Mouse (Mus musculus) CH12.LX (cell line): ENCODE measurements around the gene Gna11. TPM values are rescaled to one million over a fixed set of nuclear protein-coding genes. Genes with fewer than 3 reads are reported as not detected.

Experiments
- DNase-seq: peaks from one replicate; pipeline ENCODE4 v3.0.0-alpha.2; 2013; ENCODE audit errors: extremely low read depth
- H3K27ac ChIP-seq: 2 replicates; pipeline ENCODE4 v1.5.1; 2012; ENCODE audit warnings: low read depth, mild to moderate bottlenecking, control low read depth, moderate library complexity; ENCODE audit not compliant: insufficient read depth
- H3K27me3 ChIP-seq: replicated peaks from 2 replicates; pipeline ENCODE3; 2012; ENCODE audit warnings: inconsistent platforms
- H3K36me3 ChIP-seq, 2 experiments: replicated peaks in 1 of 2; 2 replicates each; pipeline versions ENCODE3 to v1.6.1; 2012; ENCODE audit warnings: inconsistent platforms in 1 of 2, low read length in 1 of 2, mild to moderate bottlenecking in 1 of 2, mixed read lengths in 1 of 2, moderate library complexity in 1 of 2; ENCODE audit not compliant: control insufficient read depth in 1 of 2, insufficient read depth in 1 of 2
- H3K4me1 ChIP-seq, 2 experiments: 2 replicates each; pipeline ENCODE4 v1.6.1; 2012; ENCODE audit warnings: inconsistent platforms in 1 of 2, moderate library complexity in 1 of 2; ENCODE audit not compliant: insufficient read depth in 2 of 2, control insufficient read depth in 1 of 2
- H3K4me2 ChIP-seq: 2 replicates; pipeline ENCODE4 v1.6.1; 2012; ENCODE audit warnings: low read depth, mild to moderate bottlenecking, control low read depth; ENCODE audit not compliant: poor library complexity, insufficient read depth, severe bottlenecking
- H3K4me3 ChIP-seq, 3 experiments: fragments of 150-350 bp in 1 of 3; sonication (generic) in 1 of 3; replicated peaks in 1 of 3; 2 replicates each; pipeline versions ENCODE3 to v1.5.1; 2011 to 2012; ENCODE audit warnings: low read depth in 2 of 3, low read length in 2 of 3, mild to moderate bottlenecking in 2 of 3, moderate library complexity in 2 of 3, control low read depth in 1 of 3, improper control_type of control experiment in 1 of 3, inconsistent platforms in 1 of 3, mixed read lengths in 1 of 3; ENCODE audit not compliant: poor library complexity in 1 of 3
- H3K79me2 ChIP-seq: replicated peaks from 2 replicates; pipeline ENCODE4 v1.6.1; 2012; ENCODE audit warnings: mild to moderate bottlenecking, moderate library complexity; ENCODE audit not compliant: control insufficient read depth, poor library complexity, insufficient read depth, severe bottlenecking; ENCODE audit errors: extremely low read depth
- H3K9ac ChIP-seq: 2 replicates; pipeline ENCODE4 v1.6.1; 2012; ENCODE audit warnings: low read depth, mild to moderate bottlenecking, control low read depth, moderate library complexity; ENCODE audit not compliant: insufficient read depth
- H3K9me3 ChIP-seq: replicated peaks from 2 replicates; pipeline ENCODE3; 2012; ENCODE audit warnings: low read length, inconsistent platforms, mixed read lengths
- BHLHE40 ChIP-seq: IDR thresholded peaks from 2 replicates; pipeline ENCODE4 v1.6.1; 2011; ENCODE audit warnings: mild to moderate bottlenecking, low read depth, low read length, improper control_type of control experiment
- CTCF ChIP-seq, 2 experiments: IDR thresholded peaks in 1 of 2; conservative IDR thresholded peaks in 1 of 2; 2 replicates each; pipeline ENCODE4 v1.5.1; 2011 to 2012; ENCODE audit warnings: low read depth in 2 of 2, low read length in 2 of 2, improper control_type of control experiment in 1 of 2, inconsistent platforms in 1 of 2, mild to moderate bottlenecking in 1 of 2, moderate library complexity in 1 of 2
- ELF1 ChIP-seq: IDR thresholded peaks from 2 replicates; pipeline ENCODE4 v1.6.1; 2014; ENCODE audit warnings: low read depth, mild to moderate bottlenecking, inconsistent platforms, low read length, improper control_type of control experiment
- GABPA ChIP-seq: IDR thresholded peaks from 2 replicates; pipeline ENCODE4 v1.6.1; 2012; ENCODE audit warnings: low read depth, low read length, improper control_type of control experiment, inconsistent platforms; ENCODE audit not compliant: insufficient replicate concordance
- JUND ChIP-seq: conservative IDR thresholded peaks from 2 replicates; pipeline ENCODE4 v1.6.1; 2011; ENCODE audit warnings: low read depth, low read length, improper control_type of control experiment
- KAT2A ChIP-seq: IDR thresholded peaks from 2 replicates; pipeline ENCODE4 v1.6.1; 2012; ENCODE audit warnings: low read length, improper control_type of control experiment, inconsistent platforms; ENCODE audit not compliant: insufficient replicate concordance
- MAFK ChIP-seq: IDR thresholded peaks from 2 replicates; pipeline ENCODE4 v1.6.1; 2011; ENCODE audit warnings: low read length, improper control_type of control experiment; ENCODE audit not compliant: insufficient replicate concordance
- PAX5 ChIP-seq: IDR thresholded peaks from 2 replicates; pipeline ENCODE4 v1.6.1; 2012; ENCODE audit warnings: low read length, inconsistent platforms, mixed read lengths
- RAD21 ChIP-seq: IDR thresholded peaks from 2 replicates; pipeline ENCODE4 v1.6.1; 2011; ENCODE audit warnings: low read depth, mild to moderate bottlenecking, low read length, improper control_type of control experiment, moderate library complexity
- TCF12 ChIP-seq: IDR thresholded peaks from 2 replicates; pipeline ENCODE4 v1.6.1; 2014; ENCODE audit warnings: low read depth, mild to moderate bottlenecking, inconsistent platforms, low read length, improper control_type of control experiment
- USF1 ChIP-seq: IDR thresholded peaks from 2 replicates; pipeline ENCODE4 v1.6.1; 2014; ENCODE audit warnings: low read depth, mild to moderate bottlenecking, inconsistent platforms, low read length, improper control_type of control experiment
- USF2 ChIP-seq: conservative IDR thresholded peaks from 2 replicates; pipeline ENCODE4 v1.6.1; 2011; ENCODE audit warnings: low read depth, low read length, improper control_type of control experiment
- dilution Hi-C: fragments of 300-500 bp; cut with MboI; formaldehyde crosslinking; loops from 2 replicates; pipeline ENCODE4 v1.14.3; 2020; ENCODE audit warnings: low sequenced_read_pairs; ENCODE audit not compliant: extremely low pct_unique_long_range_greater_than_20kb, extremely low pct_ligation_motif_present
- in situ Hi-C: fragments of 300-500 bp; cut with MboI; formaldehyde crosslinking; loops from 3 replicates; pipeline ENCODE4 v1.14.3; 2019; ENCODE audit warnings: low sequenced_read_pairs, low pct_ligation_motif_present, low pct_unique_long_range_greater_than_20kb, mixed read lengths
- polyA plus RNA-seq: library from polyadenylated mRNA; unstranded; fragments of >175 nt; gene quantifications from 2 replicates; pipeline ENCODE4 v1.2.1, GENCODE M21; 2012; ENCODE audit warnings: low read depth; ENCODE audit not compliant: insufficient read length
- total RNA-seq, 2 experiments: library from RNA; depleted of rRNA; stranded (reverse); fragments of 300-350 nt in 1 of 2; fragments of >200 nt in 1 of 2; gene quantifications; 2 replicates each; pipeline ENCODE4 v1.2.3; 2012 to 2014

The Gna11 gene
- total and polyA plus RNA-seq, 3 experiments, result 4.3 to 8.7 (median 7.2) TPM

DNA sequence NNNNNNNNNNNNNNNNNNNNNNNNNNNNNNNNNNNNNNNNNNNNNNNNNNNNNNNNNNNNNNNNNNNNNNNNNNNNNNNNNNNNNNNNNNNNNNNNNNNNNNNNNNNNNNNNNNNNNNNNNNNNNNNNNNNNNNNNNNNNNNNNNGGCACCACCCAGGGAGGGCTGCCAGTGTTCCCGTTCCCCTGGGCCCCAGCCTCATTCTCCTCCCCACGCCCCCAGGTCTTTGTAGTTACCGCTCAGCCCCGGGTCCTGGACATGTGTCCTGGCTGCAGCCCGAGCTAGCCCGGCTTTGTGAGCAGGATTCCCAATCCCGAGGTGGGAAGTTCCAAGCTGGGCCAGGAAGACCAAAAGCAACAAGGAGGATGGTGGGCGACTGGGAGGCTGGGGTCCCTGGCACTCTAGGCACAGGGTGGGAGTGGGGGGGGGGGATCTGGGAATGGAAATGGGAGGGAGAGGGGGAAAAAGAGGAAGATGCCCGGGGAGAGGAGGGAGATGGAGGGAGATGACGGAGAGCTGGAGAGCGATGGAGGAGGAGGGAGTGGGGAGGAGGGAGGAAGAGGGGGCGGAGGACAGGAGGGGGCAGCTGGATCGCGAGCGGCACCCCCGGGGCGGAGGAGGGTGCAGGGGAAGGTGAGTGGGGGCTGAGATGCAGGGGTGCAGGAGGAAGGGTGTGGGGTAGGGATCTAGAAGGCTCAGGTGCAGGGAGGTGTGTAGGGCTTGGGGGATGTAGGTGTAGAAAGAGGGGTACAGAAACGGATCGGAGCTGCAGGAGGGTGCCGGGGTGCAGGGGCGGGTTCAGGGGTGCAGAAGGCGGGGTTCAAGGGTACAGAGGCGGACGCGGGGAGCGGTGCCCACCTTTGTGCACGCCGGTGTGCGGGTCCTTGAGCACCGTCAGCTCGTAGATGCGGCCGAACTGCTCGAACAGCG, 63.1 kb downstream of the Gna11 start:
- Histone ChIP-seq H3K9me3 (no peaks in the 10 kb centered on the region), H3K36me3 (peaks cover 9 to 16% of the 10 kb centered on the region in 2 experiments), H3K79me2 (no peaks in the 10 kb centered on the region)
- no peak for TF ChIP-seq ELF1
- TF ChIP-seq GABPA, result no peak
- no peak for TF ChIP-seq USF2
- no peak for TF ChIP-seq RAD21
- TF ChIP-seq JUND, result no peak
- TF ChIP-seq CTCF (conservative IDR thresholded peaks at IDR 0.05 in 1 of 2, IDR thresholded peaks at IDR 0.05 in 1 of 2; ENCODE audit: low read depth in 2 of 2, low read length in 2 of 2), result no peak
- no peak for TF ChIP-seq USF1
- TF ChIP-seq KAT2A, result no peak
- TF ChIP-seq MAFK, result no peak
- TF ChIP-seq TCF12, result no peak
- TF ChIP-seq BHLHE40, result no peak
- no peak for TF ChIP-seq PAX5
- TF ChIP-seq, all 38 proteins: peak for 0
- Histone ChIP-seq H3K4me2 (peak overlapping the region; percentile 80), H3K27ac (no peak overlapping the region), H3K27me3 (peaks cover 50% of the 10 kb centered on the region), H3K4me3 (peak overlapping the region in 1 of 3 experiments; percentile 43), H3K9ac (0 out of 2 replicates have a peak overlapping the region, but pooled peaks have one; percentile 12), H3K4me1 (peaks cover 3 to 4% of the 10 kb centered on the region in 2 experiments; a peak in 3 of 4 replicates)
- no peak for DNase-seq
- in situ Hi-C loops (no loop called here), dilution Hi-C loops (no loop called here)

Other genes starting within 250 kb of the Gna11 start
Only the 20 nearest of the 25 such genes appear.
- 9.5 and 12.9 TPM in 2 replicates for gene Mfsd12, start 187.7 kb downstream of the Gna11 start, total RNA-seq (2012; rRNA removed)
- 4.0 and 5.2 TPM in 2 replicates for gene Mfsd12, start 187.7 kb downstream of the Gna11 start, total RNA-seq (2014; rRNA removed)
- gene Mfsd12, start 187.7 kb downstream of the Gna11 start, polyA plus RNA-seq, result 7.4 and 8.7 TPM in 2 replicates
- gene 4930404N11Rik, start 179.4 kb downstream of the Gna11 start, total RNA-seq (2012; rRNA removed), result 5.2 and 7.2 TPM in 2 replicates
- 0.23 TPM in 1 of 2 replicates, not detected in the other for gene 4930404N11Rik, start 179.4 kb downstream of the Gna11 start, total RNA-seq (2014; rRNA removed)
- 2.2 and 2.7 TPM in 2 replicates for gene 4930404N11Rik, start 179.4 kb downstream of the Gna11 start, polyA plus RNA-seq
- 38.8 and 44.5 TPM in 2 replicates for gene Fzr1, start 166.7 kb downstream of the Gna11 start, total RNA-seq (2012; rRNA removed)
- 29.5 and 33.1 TPM in 2 replicates for gene Fzr1, start 166.7 kb downstream of the Gna11 start, total RNA-seq (2014; rRNA removed)
- gene Fzr1, start 166.7 kb downstream of the Gna11 start, polyA plus RNA-seq, result 67.7 and 75.4 TPM in 2 replicates
- gene Dohh, start 160.8 kb downstream of the Gna11 start, total RNA-seq (2012; rRNA removed), result 131 and 143 TPM in 2 replicates
- 81.7 and 83.0 TPM in 2 replicates for gene Dohh, start 160.8 kb downstream of the Gna11 start, total RNA-seq (2014; rRNA removed)
- 78.2 and 93.5 TPM in 2 replicates for gene Dohh, start 160.8 kb downstream of the Gna11 start, polyA plus RNA-seq
- 1.2 and 1.5 TPM in 2 replicates for gene Gm48551, start 160.7 kb downstream of the Gna11 start, total RNA-seq (2012; rRNA removed)
- 0.96 and 1.0 TPM in 2 replicates for gene Gm48551, start 160.7 kb downstream of the Gna11 start, total RNA-seq (2014; rRNA removed)
- 3.2 and 3.4 TPM in 2 replicates for gene Gm48551, start 160.7 kb downstream of the Gna11 start, polyA plus RNA-seq
- gene Gm48552, start 156.2 kb downstream of the Gna11 start, total RNA-seq (2012; rRNA removed), result 0.29 and 1.1 TPM in 2 replicates
- 0.65 and 0.98 TPM in 2 replicates for gene Gm48552, start 156.2 kb downstream of the Gna11 start, total RNA-seq (2014; rRNA removed)
- gene Gm48552, start 156.2 kb downstream of the Gna11 start, polyA plus RNA-seq, result 0.46 and 1.2 TPM in 2 replicates
- 0.13 and 0.34 TPM in 2 replicates for gene Smim24, start 152.1 kb downstream of the Gna11 start, total RNA-seq (2012; rRNA removed)
- gene Smim24, start 152.1 kb downstream of the Gna11 start, total RNA-seq (2014; rRNA removed), result not detected in 2 replicates
- gene Smim24, start 152.1 kb downstream of the Gna11 start, polyA plus RNA-seq, result 0.64 TPM in 1 of 2 replicates, not detected in the other
- gene Nfic, start 89.6 kb downstream of the Gna11 start, total RNA-seq (2012; rRNA removed), result 4.4 and 4.7 TPM in 2 replicates
- gene Nfic, start 89.6 kb downstream of the Gna11 start, total RNA-seq (2014; rRNA removed), result 0.07 and 0.34 TPM in 2 replicates
- 3.8 and 4.0 TPM in 2 replicates for gene Nfic, start 89.6 kb downstream of the Gna11 start, polyA plus RNA-seq
- 0.08 and 0.17 TPM in 2 replicates for gene Celf5, start 62.5 kb downstream of the Gna11 start, total RNA-seq (2012; rRNA removed)
- not detected in 2 replicates for gene Celf5, start 62.5 kb downstream of the Gna11 start, total RNA-seq (2014; rRNA removed)
- gene Celf5, start 62.5 kb downstream of the Gna11 start, polyA plus RNA-seq, result 0.07 and 0.12 TPM in 2 replicates
- 99.5 and 104 TPM in 2 replicates for gene Ncln, start 48.8 kb downstream of the Gna11 start, total RNA-seq (2012; rRNA removed)
- 41.5 and 41.7 TPM in 2 replicates for gene Ncln, start 48.8 kb downstream of the Gna11 start, total RNA-seq (2014; rRNA removed)
- gene Ncln, start 48.8 kb downstream of the Gna11 start, polyA plus RNA-seq, result 80.5 and 89.5 TPM in 2 replicates
- gene S1pr4, start 45.1 kb downstream of the Gna11 start, total RNA-seq (2012; rRNA removed), result 0.25 and 0.30 TPM in 2 replicates
- gene S1pr4, start 45.1 kb downstream of the Gna11 start, total RNA-seq (2014; rRNA removed), result not detected in 2 replicates
- gene S1pr4, start 45.1 kb downstream of the Gna11 start, polyA plus RNA-seq, result 0.16 and 0.19 TPM in 2 replicates
- 9.9 and 10.0 TPM in 2 replicates for gene Gna15, start 21.0 kb downstream of the Gna11 start, total RNA-seq (2012; rRNA removed)
- 5.2 and 5.5 TPM in 2 replicates for gene Gna15, start 21.0 kb downstream of the Gna11 start, total RNA-seq (2014; rRNA removed)
- 4.9 and 5.2 TPM in 2 replicates for gene Gna15, start 21.0 kb downstream of the Gna11 start, polyA plus RNA-seq
- gene Aes, start 14.3 kb upstream of the Gna11 start, total RNA-seq (2012; rRNA removed), result 93.5 and 114 TPM in 2 replicates
- 7.3 and 11.5 TPM in 2 replicates for gene Aes, start 14.3 kb upstream of the Gna11 start, total RNA-seq (2014; rRNA removed)
- gene Aes, start 14.3 kb upstream of the Gna11 start, polyA plus RNA-seq, result 23.4 and 25.1 TPM in 2 replicates
- gene Tle2, start 29.4 kb upstream of the Gna11 start, total RNA-seq (2012; rRNA removed), result 0.30 TPM in 1 of 2 replicates, not detected in the other
- gene Tle2, start 29.4 kb upstream of the Gna11 start, total RNA-seq (2014; rRNA removed), result not detected in 2 replicates
- 0.29 TPM in 1 of 2 replicates, not detected in the other for gene Tle2, start 29.4 kb upstream of the Gna11 start, polyA plus RNA-seq
- gene Tle6, start 55.9 kb upstream of the Gna11 start, total RNA-seq (2012; rRNA removed), result 1.2 and 1.3 TPM in 2 replicates
- 0.30 and 1.2 TPM in 2 replicates for gene Tle6, start 55.9 kb upstream of the Gna11 start, total RNA-seq (2014; rRNA removed)
- 0.39 and 0.63 TPM in 2 replicates for gene Tle6, start 55.9 kb upstream of the Gna11 start, polyA plus RNA-seq
- gene BC025920, start 61.1 kb upstream of the Gna11 start, total RNA-seq (2012; rRNA removed), result 1.5 and 2.3 TPM in 2 replicates
- gene BC025920, start 61.1 kb upstream of the Gna11 start, total RNA-seq (2014; rRNA removed), result 1.4 and 1.7 TPM in 2 replicates
- gene BC025920, start 61.1 kb upstream of the Gna11 start, polyA plus RNA-seq, result 1.6 and 2.3 TPM in 2 replicates
- gene Sirt6, start 82.6 kb upstream of the Gna11 start, total RNA-seq (2012; rRNA removed), result 11.2 and 17.8 TPM in 2 replicates
- 12.3 and 16.9 TPM in 2 replicates for gene Sirt6, start 82.6 kb upstream of the Gna11 start, total RNA-seq (2014; rRNA removed)
- gene Sirt6, start 82.6 kb upstream of the Gna11 start, polyA plus RNA-seq, result 34.6 and 36.4 TPM in 2 replicates
- gene Ankrd24, start 83.3 kb upstream of the Gna11 start, total RNA-seq (2012; rRNA removed), result 3.2 and 4.2 TPM in 2 replicates
- gene Ankrd24, start 83.3 kb upstream of the Gna11 start, total RNA-seq (2014; rRNA removed), result 5.4 and 5.5 TPM in 2 replicates
- 2.4 and 3.7 TPM in 2 replicates for gene Ankrd24, start 83.3 kb upstream of the Gna11 start, polyA plus RNA-seq
- 3.2 and 3.4 TPM in 2 replicates for gene Gm10778, start 103.9 kb upstream of the Gna11 start, total RNA-seq (2012; rRNA removed)
- gene Gm10778, start 103.9 kb upstream of the Gna11 start, total RNA-seq (2014; rRNA removed), result 7.1 and 7.9 TPM in 2 replicates
- gene Gm10778, start 103.9 kb upstream of the Gna11 start, polyA plus RNA-seq, result 2.0 and 2.8 TPM in 2 replicates
- 5.0 and 7.0 TPM in 2 replicates for gene Zfp433, start 159.6 kb upstream of the Gna11 start, total RNA-seq (2012; rRNA removed)
- gene Zfp433, start 159.6 kb upstream of the Gna11 start, total RNA-seq (2014; rRNA removed), result 9.6 and 10.2 TPM in 2 replicates
- 6.0 and 9.3 TPM in 2 replicates for gene Zfp433, start 159.6 kb upstream of the Gna11 start, polyA plus RNA-seq